Mouse (Mus musculus): ENCODE data around the gene Trim71. TPM values are rescaled to one million over a fixed set of nuclear protein-coding genes. Genes with fewer than 3 reads are reported as not detected.

Trim71 gene
- polyA plus RNA-seq, 1 experiment from 2014 or later = 0.32 TPM

DNA sequence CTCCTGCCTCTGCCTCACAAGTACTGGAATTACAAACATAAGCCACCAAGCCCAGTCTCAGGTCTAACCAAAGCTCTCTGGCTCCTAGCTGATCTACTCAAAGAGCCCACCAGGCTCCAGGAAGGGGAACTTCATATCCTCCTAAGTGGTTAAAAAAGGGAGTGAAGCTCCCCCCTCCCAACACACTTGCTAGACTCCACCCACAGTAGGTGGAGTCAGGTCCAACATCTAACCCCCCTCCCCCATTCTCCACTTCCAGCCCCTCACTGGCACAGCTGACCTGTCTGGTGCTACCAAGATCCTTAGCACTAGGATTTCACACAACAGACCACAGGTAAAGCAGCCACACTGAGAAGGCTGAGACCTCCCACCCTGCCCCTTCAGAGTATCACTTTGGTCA, 10.3 kb downstream of the Trim71 start:
- Histone ChIP-seq H3K9me3 (no peaks in the 10 kb centered on the region), H3K4me3 (no peak overlapping the region), H3K4me1 (replicated peaks) (peaks cover 5% of the 10 kb centered on the region; the same call in 1 of the 2 replicates), H3K27ac (replicated peaks) (no peak overlapping the region), H3K9ac (no peak overlapping the region), H3K36me3 (no peaks in the 10 kb centered on the region), H3K27me3 (peaks cover 14% of the 10 kb centered on the region), H3K4me2 (no peak overlapping the region)
- no peak for ATAC-seq (ENCODE audit: low FRiP score, low read depth)

DNA sequence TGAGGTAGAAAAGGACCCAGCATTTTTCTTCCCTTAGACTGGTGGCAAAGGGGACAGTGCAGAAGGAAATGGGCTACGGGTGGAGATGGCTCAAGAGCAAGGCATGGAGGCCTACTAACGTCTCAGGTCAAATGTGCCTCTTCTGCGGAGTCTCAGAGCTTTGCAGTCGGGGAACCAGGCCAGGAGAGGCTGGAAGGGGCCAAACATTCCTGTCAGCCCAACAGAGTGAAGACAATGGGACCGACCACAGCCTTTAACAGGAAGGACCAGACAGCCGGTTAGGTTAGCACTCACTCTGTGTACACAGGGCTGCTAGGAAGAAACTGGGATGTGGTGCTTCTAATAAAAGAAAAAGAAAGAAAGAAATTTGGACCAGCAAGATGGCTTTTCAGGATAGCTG, 14.1 kb downstream of the Trim71 start:
- no peak overlapping the region for H3K4me3 ChIP-seq
- H3K9me3 ChIP-seq = no peaks in the 10 kb centered on the region
- ATAC-seq (ENCODE audit: low FRiP score, low read depth) = no peak
- 18% methylated on average over 6 of the region's 6 CpGs for WGBS
- no peak overlapping the region for H3K9ac ChIP-seq
- H3K27ac ChIP-seq (replicated peaks) = no peak overlapping the region
- H3K36me3 ChIP-seq = no peaks in the 10 kb centered on the region
- H3K4me1 ChIP-seq (replicated peaks) = peaks cover 14% of the 10 kb centered on the region; the same call in 1 of the 2 replicates
- no peaks in the 10 kb centered on the region for H3K27me3 ChIP-seq
- no peak overlapping the region for H3K4me2 ChIP-seq

DNA sequence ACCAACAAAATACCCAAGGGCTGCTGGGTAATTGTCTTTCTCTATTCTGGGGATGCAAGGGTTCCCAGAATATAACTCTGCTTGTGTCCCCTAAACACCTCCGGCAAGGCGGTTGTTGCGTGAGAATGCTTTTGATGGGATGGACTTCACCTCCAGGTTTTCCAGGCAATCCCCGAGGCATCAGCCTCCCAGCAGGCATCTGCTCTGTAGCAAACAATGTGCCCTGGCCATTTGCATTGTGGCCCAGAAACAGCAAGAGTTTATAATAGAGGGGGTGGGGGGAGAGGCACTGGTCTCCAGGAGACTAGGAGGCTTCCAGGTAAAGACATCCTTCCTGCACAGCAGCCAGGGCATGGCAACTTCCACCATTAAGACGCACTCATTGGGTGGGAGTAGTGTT, 15.1 kb downstream of the Trim71 start:
- Histone ChIP-seq H3K27me3 (no peaks in the 10 kb centered on the region), H3K27ac (replicated peaks) (no peak overlapping the region), H3K4me3 (no peak overlapping the region), H3K9me3 (no peaks in the 10 kb centered on the region), H3K4me1 (replicated peaks) (peaks cover 16% of the 10 kb centered on the region), H3K36me3 (no peaks in the 10 kb centered on the region), H3K4me2 (no peak overlapping the region), H3K9ac (no peak overlapping the region)
- ATAC-seq (ENCODE audit: low FRiP score, low read depth) = no peak
- WGBS = 15% methylated on average over 5 of the region's 5 CpGs

DNA sequence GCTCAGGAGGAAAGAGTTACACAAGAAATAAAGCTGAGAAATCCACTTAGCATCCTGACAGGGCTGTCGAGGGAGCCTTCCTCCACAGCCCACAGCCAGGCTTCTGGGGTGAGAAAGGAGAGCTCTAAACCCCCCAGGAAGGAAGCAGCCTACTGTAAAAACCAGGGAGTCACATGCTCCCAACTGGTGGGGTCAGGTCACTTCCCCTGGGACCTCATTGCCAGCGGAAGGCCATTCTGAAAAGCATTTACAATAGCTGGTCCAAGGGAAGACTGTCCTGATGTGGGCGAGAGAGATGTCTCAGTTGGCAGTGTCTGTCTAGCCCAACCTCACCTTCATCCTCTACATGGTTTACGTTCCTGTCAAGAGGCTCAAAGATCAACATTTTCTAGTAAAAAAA, 15.7 kb downstream of the Trim71 start:
- no peak for ATAC-seq (ENCODE audit: low FRiP score, low read depth)
- Histone ChIP-seq H3K36me3 (no peaks in the 10 kb centered on the region), H3K9me3 (no peaks in the 10 kb centered on the region), H3K27me3 (no peaks in the 10 kb centered on the region), H3K4me2 (no peak overlapping the region), H3K4me3 (no peak overlapping the region), H3K9ac (no peak overlapping the region), H3K4me1 (replicated peaks) (peaks cover 19% of the 10 kb centered on the region), H3K27ac (replicated peaks) (no peak overlapping the region)
- WGBS = 29% methylated on average over 4 of the region's 4 CpGs

- Histone ChIP-seq H3K27me3 (no peaks in the 10 kb centered on the region), H3K4me3 (no peak overlapping the region), H3K27ac (replicated peaks) (no peak overlapping the region), H3K9me3 (no peaks in the 10 kb centered on the region), H3K4me1 (replicated peaks) (peaks cover 19% of the 10 kb centered on the region), H3K9ac (no peak overlapping the region), H3K4me2 (no peak overlapping the region), H3K36me3 (no peaks in the 10 kb centered on the region)
- 36% methylated on average over 6 of the region's 6 CpGs for WGBS
- no peak for ATAC-seq (ENCODE audit: low FRiP score, low read depth)
Observed at GRCm38 (mm10) chr9:114547643-114548077, 16.5 kb downstream of the Trim71 start.

- no peak for ATAC-seq (ENCODE audit: low FRiP score, low read depth)
- no peaks in the 10 kb centered on the region for H3K36me3 ChIP-seq
Observed at GRCm38 (mm10) chr9:114546765-114547164, 17.4 kb downstream of the Trim71 start.

GRCm38 (mm10) chr9:114544754-114545393, 19.3 kb downstream of the Trim71 start:
- Histone ChIP-seq H3K27me3 (no peaks in the 10 kb centered on the region), H3K27ac (replicated peaks) (no peak overlapping the region), H3K9me3 (no peaks in the 10 kb centered on the region), H3K4me3 (no peak overlapping the region), H3K4me2 (no peak overlapping the region), H3K9ac (no peak overlapping the region), H3K4me1 (replicated peaks) (peaks cover 19% of the 10 kb centered on the region), H3K36me3 (no peaks in the 10 kb centered on the region)
- 53% methylated on average over 9 of the region's 9 CpGs for WGBS
- ATAC-seq (ENCODE audit: low FRiP score, low read depth) = no peak

More at GRCm38 (mm10) chr9:114546765-114547164, 17.4 kb downstream of the Trim71 start:
- H3K4me2 ChIP-seq = no peak overlapping the region
- no peak overlapping the region for H3K27ac ChIP-seq (replicated peaks)
- H3K27me3 ChIP-seq = no peaks in the 10 kb centered on the region
- no peak overlapping the region for H3K9ac ChIP-seq
- H3K9me3 ChIP-seq = no peaks in the 10 kb centered on the region
- H3K4me1 ChIP-seq (replicated peaks) = peaks cover 19% of the 10 kb centered on the region
- H3K4me3 ChIP-seq = no peak overlapping the region
- 69% methylated on average over 12 of the region's 12 CpGs for WGBS

DNA sequence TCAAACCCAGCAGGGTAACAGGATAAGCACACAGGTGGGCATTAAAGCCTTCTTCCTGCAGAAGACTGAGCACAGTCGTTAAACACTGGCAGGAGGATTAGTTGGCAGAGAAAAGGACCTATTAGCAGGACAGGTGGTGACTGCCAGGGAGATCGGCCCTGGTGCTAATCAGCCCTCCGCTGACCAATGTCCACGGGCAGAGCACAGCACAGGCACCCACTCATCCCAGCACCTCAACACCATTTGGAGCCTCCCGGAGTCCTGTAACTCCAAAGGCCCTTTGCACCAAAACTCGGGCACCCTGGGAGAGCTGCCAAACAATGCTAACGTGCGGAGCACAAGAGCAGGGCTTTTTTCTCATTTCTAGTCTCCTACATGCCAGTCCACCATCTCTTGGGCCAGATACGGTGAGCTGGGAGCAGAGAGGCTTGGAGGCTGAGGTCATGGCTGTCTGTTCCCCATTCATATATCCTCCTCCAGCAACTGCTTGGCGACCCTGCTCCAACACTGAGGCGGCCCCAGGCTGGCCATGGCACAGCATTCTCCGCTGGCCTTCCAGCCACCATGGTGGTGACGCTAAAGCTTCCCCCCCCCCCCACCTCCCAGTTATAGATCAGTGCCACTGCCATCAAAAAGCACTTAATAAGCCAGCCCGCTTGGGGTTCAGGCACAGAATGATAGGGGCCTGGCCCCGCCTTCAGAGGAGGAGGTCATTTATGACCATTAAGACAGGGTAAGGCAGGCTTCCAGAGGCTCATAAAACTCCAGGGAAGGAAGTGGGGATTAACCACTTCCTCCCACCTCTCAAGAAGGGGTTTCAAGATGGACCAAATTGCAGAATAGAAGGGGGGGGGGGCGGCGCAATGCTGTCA, 20.1 kb downstream of the Trim71 start:
- 0 out of 2 replicates have a peak, but pooled peaks have one; percentile 29 for ATAC-seq (ENCODE audit: low FRiP score, low read depth)
- Histone ChIP-seq H3K27ac (replicated peaks) (no peak overlapping the region), H3K27me3 (no peaks in the 10 kb centered on the region), H3K4me1 (replicated peaks) (peaks cover 19% of the 10 kb centered on the region), H3K4me3 (no peak overlapping the region), H3K36me3 (no peaks in the 10 kb centered on the region), H3K9ac (no peak overlapping the region), H3K4me2 (no peak overlapping the region), H3K9me3 (no peaks in the 10 kb centered on the region)
- 55% methylated on average over 17 of the region's 17 CpGs for WGBS

- 50% methylated on average over 1 of the region's 1 CpGs for WGBS
- ATAC-seq (ENCODE audit: low FRiP score, low read depth) = no peak
- H3K4me1 ChIP-seq (replicated peaks) = peaks cover 10% of the 10 kb centered on the region
- H3K4me3 ChIP-seq = no peak overlapping the region
- no peaks in the 10 kb centered on the region for H3K36me3 ChIP-seq
- H3K27ac ChIP-seq (replicated peaks) = no peak overlapping the region
- no peak overlapping the region for H3K9ac ChIP-seq
- no peaks in the 10 kb centered on the region for H3K9me3 ChIP-seq
- H3K4me2 ChIP-seq = no peak overlapping the region
- H3K27me3 ChIP-seq = no peaks in the 10 kb centered on the region
Observed at GRCm38 (mm10) chr9:114541279-114541741, 22.9 kb downstream of the Trim71 start.

DNA sequence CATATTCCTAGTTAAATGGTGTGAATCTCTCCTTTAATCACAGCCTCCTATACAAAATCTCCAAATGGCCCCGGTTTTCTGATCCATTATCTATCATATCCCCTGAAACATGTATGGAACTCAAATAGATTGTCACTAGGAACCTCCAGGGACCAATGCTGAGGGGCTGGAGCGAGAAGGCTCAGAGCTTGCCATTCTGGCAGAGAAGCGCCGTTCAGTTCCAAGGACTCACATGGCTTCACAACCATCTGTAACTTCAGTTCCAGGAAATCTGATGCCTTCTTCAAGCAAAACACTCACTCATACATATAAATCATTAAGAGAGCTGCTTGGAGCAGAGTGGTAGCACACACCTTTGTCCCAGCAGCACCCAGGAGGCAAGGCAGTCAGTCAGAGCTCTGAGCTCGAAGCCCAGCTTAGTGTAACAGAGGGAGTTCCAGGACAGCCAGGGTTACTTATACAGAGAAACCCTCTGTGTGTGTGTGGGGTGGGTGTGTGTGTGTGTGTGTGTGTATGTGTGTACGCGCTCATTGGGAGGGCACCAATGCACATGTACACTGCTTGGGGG, 25.1 kb downstream of the Trim71 start:
- Histone ChIP-seq H3K4me1 (replicated peaks) (peaks cover 3% of the 10 kb centered on the region), H3K27ac (replicated peaks) (no peak overlapping the region), H3K27me3 (no peaks in the 10 kb centered on the region), H3K9me3 (no peaks in the 10 kb centered on the region), H3K4me2 (no peak overlapping the region), H3K36me3 (no peaks in the 10 kb centered on the region), H3K9ac (no peak overlapping the region), H3K4me3 (no peak overlapping the region)
- ATAC-seq (ENCODE audit: low FRiP score, low read depth) = no peak
- WGBS = 56% methylated on average over 7 of the region's 7 CpGs

GRCm38 (mm10) chr9:114536628-114537027, 27.5 kb downstream of the Trim71 start:
- no peak overlapping the region for H3K27ac ChIP-seq (replicated peaks)
- no peaks in the 10 kb centered on the region for H3K27me3 ChIP-seq
- no peaks in the 10 kb centered on the region for H3K9me3 ChIP-seq
- H3K4me2 ChIP-seq = no peak overlapping the region
- H3K4me1 ChIP-seq (replicated peaks) = no peaks in the 10 kb centered on the region
- ATAC-seq (ENCODE audit: low FRiP score, low read depth) = no peak
- no peak overlapping the region for H3K9ac ChIP-seq
- H3K4me3 ChIP-seq = no peak overlapping the region
- no peaks in the 10 kb centered on the region for H3K36me3 ChIP-seq
- WGBS = 37% methylated on average over 2 of the region's 2 CpGs
